ENCODE assay signal across 14 mouse cellular contexts in genomic region chr12:100735156-100735555, GRCm38 (mm10).
"Had no signal": no experiment of that assay in that cellular context is flagged by ENCODE, and none has a peak within 500 bp of the region (broad histone marks: within the 10 kb centered on the region; RNA-seq: fewer than 3 reads in every experiment).

No protein-coding gene starts in this region.

- H3K9ac ChIP-seq: limb, embryonic 13.5 days; liver, embryonic 14.5 days; midbrain, embryonic 15.5 days; neural tube, embryonic 13.5 days had no signal

- H3K4me1 ChIP-seq: limb, embryonic 13.5 days; midbrain, embryonic 10.5 days; midbrain, embryonic 15.5 days; neural tube, embryonic 13.5 days had no signal

- H3K4me3 ChIP-seq: layer of hippocampus, adult 2 months; limb, embryonic 13.5 days; midbrain, embryonic 10.5 days; midbrain, embryonic 15.5 days; neural tube, embryonic 13.5 days had no signal

- H3K9me3 ChIP-seq: limb, embryonic 13.5 days; midbrain, embryonic 10.5 days; midbrain, embryonic 15.5 days; neural tube, embryonic 13.5 days had no signal

- H3K36me3 ChIP-seq: limb, embryonic 13.5 days; midbrain, embryonic 10.5 days; midbrain, embryonic 15.5 days; neural tube, embryonic 13.5 days had no signal

- H3K4me2 ChIP-seq: limb, embryonic 13.5 days; midbrain, embryonic 15.5 days; neural tube, embryonic 13.5 days had no signal

- H3K27me3 ChIP-seq: limb, embryonic 13.5 days; midbrain, embryonic 15.5 days; neural tube, embryonic 13.5 days had no signal

- DNase-seq: kidney, adult 9 months; kidney, postnatal 10 days; kidney, postnatal 4 days; lung, adult 18-20 months; lung, postnatal 36 days; right cerebral cortex, adult 18-20 months; right cerebral cortex, postnatal 25 days; thymus, postnatal 4 days had no signal

- ATAC-seq: midbrain, embryonic 15.5 days had no signal

- H3K27ac ChIP-seq: layer of hippocampus, adult 2 months; limb, embryonic 13.5 days; liver, embryonic 14.5 days; midbrain, embryonic 10.5 days; midbrain, embryonic 15.5 days; neural tube, embryonic 13.5 days had no signal
